Mouse (Mus musculus): ENCODE data around the gene Cgnl1.

- TF ChIP-seq CTCF (IDR thresholded peaks at IDR 0.05; ENCODE audit: low read depth) (no peak), EP300 (IDR thresholded peaks at IDR 0.05; ENCODE audit: low read depth) (no peak)
Observed at GRCm38 (mm10) chr9:71766902-71767301, 4.5 kb downstream of the Cgnl1 start.

All from liver, postnatal 0 days (tissue).